Mouse (Mus musculus) stomach, embryonic 14.5 days (tissue): ENCODE measurements at regions not wholly inside any gene's neighbourhood (a gene's known extent, or its start where the extent isn't known, plus 50 kb on each side); places are given as distances from the start of the nearest gene placed in this dataset.

Source experiments
- ATAC-seq: fragments of 200-750 bp; cut with Nextera tagmentation; 2 replicates; pipeline ENCODE4 v1.8.0; 2017; ENCODE audit warnings: low read depth, moderate TSS enrichment; ENCODE audit not compliant: insufficient number of reproducible peaks, insufficient read depth, low FRiP score
- H3K27ac ChIP-seq: fragments of 300-500 bp; sonication (generic); 2 replicates; pipeline ENCODE4 v1.5.1; 2014; ENCODE audit warnings: mild to moderate bottlenecking, low read length, moderate library complexity, mixed read lengths
- H3K27me3 ChIP-seq: fragments of 300-500 bp; sonication (generic); 2 replicates; pipeline ENCODE4 v1.6.1; 2014; ENCODE audit warnings: low read length, control low read depth, mixed read lengths; ENCODE audit not compliant: control insufficient read depth, insufficient read depth
- H3K36me3 ChIP-seq: fragments of 300-500 bp; sonication (generic); 2 replicates; pipeline ENCODE4 v1.6.1; 2014; ENCODE audit warnings: mild to moderate bottlenecking, control low read depth, low read length, moderate library complexity, mixed read lengths; ENCODE audit not compliant: control insufficient read depth, insufficient read depth
- H3K4me1 ChIP-seq: fragments of 300-500 bp; sonication (generic); 2 replicates; pipeline ENCODE4 v1.6.1; 2014; ENCODE audit warnings: low read length, control low read depth, mixed read lengths; ENCODE audit not compliant: control insufficient read depth, insufficient read depth
- H3K4me2 ChIP-seq: fragments of 300-500 bp; sonication (generic); replicated peaks from 2 replicates; pipeline ENCODE4 v1.6.1; 2014; ENCODE audit warnings: low read depth, low read length, control low read depth
- H3K4me3 ChIP-seq: fragments of 300-500 bp; sonication (generic); 2 replicates; pipeline ENCODE4 v1.5.1; 2014; ENCODE audit warnings: low read depth, low read length, control low read depth
- H3K9ac ChIP-seq: fragments of 300-500 bp; sonication (generic); replicated peaks from 2 replicates; pipeline ENCODE4 v1.6.1; 2014; ENCODE audit warnings: low read depth, mild to moderate bottlenecking, control low read depth, low read length, moderate library complexity, mixed read lengths
- H3K9me3 ChIP-seq: fragments of 300-500 bp; sonication (generic); 2 replicates; pipeline ENCODE4 v1.6.1; 2016; ENCODE audit warnings: low read depth, low read length, control low read depth; ENCODE audit not compliant: control insufficient read depth
- WGBS: fragments of 180-500 bp; shearing (Covaris S2); extraction: QIAGEN DNeasy Blood & Tissue Kit; methylation state at CpG from one replicate; pipeline ENCODE4 v1.1.7; 2014; 5-methylcytosine and 5-hydroxymethylcytosine counted together

- Histone ChIP-seq H3K4me1 (no peaks in the 10 kb centered on the region), H3K4me2 (no peak overlapping the region), H3K27me3 (no peaks in the 10 kb centered on the region), H3K9ac (no peak overlapping the region), H3K36me3 (no peaks in the 10 kb centered on the region), H3K27ac (no peak overlapping the region), H3K4me3 (no peak overlapping the region), H3K9me3 (no peaks in the 10 kb centered on the region)
- no peak for ATAC-seq
- 71% methylated on average over 5 of the region's 5 CpGs for WGBS
Observed at GRCm38 (mm10) chr1:146955688-146956214, 461.2 kb downstream of the Brinp3 start.

- no peak overlapping the region for H3K9ac ChIP-seq
- no peaks in the 10 kb centered on the region for H3K27me3 ChIP-seq
- no peak overlapping the region for H3K4me2 ChIP-seq
- ATAC-seq = no peak
- H3K27ac ChIP-seq = no peak overlapping the region
- no peaks in the 10 kb centered on the region for H3K9me3 ChIP-seq
- no peak overlapping the region for H3K4me3 ChIP-seq
- no peaks in the 10 kb centered on the region for H3K4me1 ChIP-seq
- no peaks in the 10 kb centered on the region for H3K36me3 ChIP-seq
Observed at GRCm38 (mm10) chr1:146956347-146956746, 461.8 kb downstream of the Brinp3 start.

GRCm38 (mm10) chr1:146960448-146960847 is 465.9 kb downstream of the Brinp3 start:
- WGBS = 78% methylated on average over 3 of the region's 3 CpGs
- no peak for ATAC-seq
- Histone ChIP-seq H3K9me3 (no peaks in the 10 kb centered on the region), H3K27ac (no peak overlapping the region), H3K27me3 (no peaks in the 10 kb centered on the region), H3K4me1 (no peaks in the 10 kb centered on the region), H3K9ac (no peak overlapping the region), H3K36me3 (no peaks in the 10 kb centered on the region), H3K4me3 (no peak overlapping the region), H3K4me2 (no peak overlapping the region)

- no peaks in the 10 kb centered on the region for H3K9me3 ChIP-seq
Observed at GRCm38 (mm10) chr1:146967534-146967933, 473.0 kb downstream of the Brinp3 start.

GRCm38 (mm10) chr1:146967993-146968392 is 473.4 kb downstream of the Brinp3 start:
- no peak for ATAC-seq

More at GRCm38 (mm10) chr1:146967534-146967933, 473.0 kb downstream of the Brinp3 start:
- H3K4me2 ChIP-seq = no peak overlapping the region
- H3K27ac ChIP-seq = no peak overlapping the region
- H3K9ac ChIP-seq = no peak overlapping the region
- H3K27me3 ChIP-seq = no peaks in the 10 kb centered on the region
- H3K4me1 ChIP-seq = no peaks in the 10 kb centered on the region
- no peaks in the 10 kb centered on the region for H3K36me3 ChIP-seq
- H3K4me3 ChIP-seq = no peak overlapping the region
- no peak for ATAC-seq

GRCm38 (mm10) chr1:146983433-146984186 is 489.1 kb downstream of the Brinp3 start:
- Histone ChIP-seq H3K4me3 (no peak overlapping the region), H3K27me3 (no peaks in the 10 kb centered on the region), H3K9me3 (no peaks in the 10 kb centered on the region), H3K27ac (no peak overlapping the region), H3K4me1 (no peaks in the 10 kb centered on the region), H3K4me2 (no peak overlapping the region), H3K36me3 (no peaks in the 10 kb centered on the region), H3K9ac (no peak overlapping the region)
- WGBS = 59% methylated on average over 5 of the region's 5 CpGs
- ATAC-seq = no peak

More at GRCm38 (mm10) chr1:146967993-146968392, 473.4 kb downstream of the Brinp3 start:
- H3K9ac ChIP-seq = no peak overlapping the region
- 79% methylated on average over 2 of the region's 2 CpGs for WGBS
- H3K4me3 ChIP-seq = no peak overlapping the region
- no peak overlapping the region for H3K4me2 ChIP-seq
- no peak overlapping the region for H3K27ac ChIP-seq
- H3K9me3 ChIP-seq = no peaks in the 10 kb centered on the region
- H3K36me3 ChIP-seq = no peaks in the 10 kb centered on the region
- H3K4me1 ChIP-seq = no peaks in the 10 kb centered on the region
- no peaks in the 10 kb centered on the region for H3K27me3 ChIP-seq

- Histone ChIP-seq H3K9me3 (no peaks in the 10 kb centered on the region), H3K4me3 (no peak overlapping the region), H3K4me2 (no peak overlapping the region), H3K36me3 (no peaks in the 10 kb centered on the region), H3K4me1 (no peaks in the 10 kb centered on the region), H3K27me3 (no peaks in the 10 kb centered on the region), H3K27ac (no peak overlapping the region), H3K9ac (no peak overlapping the region)
- WGBS = 50% methylated on average over 2 of the region's 2 CpGs
- ATAC-seq = no peak
Observed at GRCm38 (mm10) chr1:147000018-147000417, 505.5 kb downstream of the Brinp3 start.

GRCm38 (mm10) chr1:147047714-147048113 is 553.2 kb downstream of the Brinp3 start:
- Histone ChIP-seq H3K4me2 (no peak overlapping the region), H3K27me3 (no peaks in the 10 kb centered on the region), H3K9ac (no peak overlapping the region), H3K27ac (no peak overlapping the region), H3K4me1 (no peaks in the 10 kb centered on the region), H3K36me3 (no peaks in the 10 kb centered on the region), H3K9me3 (no peaks in the 10 kb centered on the region), H3K4me3 (no peak overlapping the region)
- WGBS = 17% methylated on average over 2 of the region's 2 CpGs
- no peak for ATAC-seq

GRCm38 (mm10) chr1:147058504-147058903 is 563.9 kb downstream of the Brinp3 start:
- no peak overlapping the region for H3K9ac ChIP-seq
- H3K4me3 ChIP-seq = no peak overlapping the region
- H3K9me3 ChIP-seq = no peaks in the 10 kb centered on the region
- 43% methylated on average over 2 of the region's 2 CpGs for WGBS
- H3K27ac ChIP-seq = no peak overlapping the region
- peak; percentile 58; the same call in 1 of the 2 replicates for ATAC-seq
- no peaks in the 10 kb centered on the region for H3K4me1 ChIP-seq
- no peaks in the 10 kb centered on the region for H3K36me3 ChIP-seq
- no peaks in the 10 kb centered on the region for H3K27me3 ChIP-seq
- no peak overlapping the region for H3K4me2 ChIP-seq
